Mouse (Mus musculus): ENCODE results near the gene Ppp1r15b.

Ppp1r15b gene

GRCm38 (mm10) chr1:133161559-133161958 is 30.6 kb downstream of the Ppp1r15b start:
- DNase-seq (ENCODE audit: low spot score in 2 of 2), result no peak

GRCm38 (mm10) chr1:133162046-133162445 is 31.1 kb downstream of the Ppp1r15b start:
- DNase-seq (ENCODE audit: low spot score in 2 of 2), result no peak

GRCm38 (mm10) chr1:133162981-133163380 is 32.0 kb downstream of the Ppp1r15b start:
- DNase-seq (ENCODE audit: low spot score in 2 of 2), result no peak

GRCm38 (mm10) chr1:133163820-133164431 is 33.0 kb downstream of the Ppp1r15b start, which contains the start of gene Plekha6:
Gene Plekha6 (plus strand): TSS chr1:133164210.
- DNase-seq (ENCODE audit: low spot score in 2 of 2), result no peak

GRCm38 (mm10) chr1:133164591-133165011 is 33.7 kb downstream of the Ppp1r15b start:
- DNase-seq (ENCODE audit: low spot score in 2 of 2), result no peak

- DNase-seq (ENCODE audit: low spot score in 2 of 2), result no peak
Observed at GRCm38 (mm10) chr1:133165111-133165510, 34.2 kb downstream of the Ppp1r15b start.

- DNase-seq (ENCODE audit: low spot score in 2 of 2), result no peak
Observed at GRCm38 (mm10) chr1:133168318-133169060, 37.5 kb downstream of the Ppp1r15b start.

- DNase-seq (ENCODE audit: low spot score in 2 of 2), result no peak
Observed at GRCm38 (mm10) chr1:133170196-133170595, 39.3 kb downstream of the Ppp1r15b start.

GRCm38 (mm10) chr1:133171357-133171756 is 40.4 kb downstream of the Ppp1r15b start:
- DNase-seq (ENCODE audit: low spot score in 2 of 2), result peak; percentile 55 to 59

- DNase-seq (ENCODE audit: low spot score in 2 of 2), result no peak
Observed at GRCm38 (mm10) chr1:133175150-133175549, 44.2 kb downstream of the Ppp1r15b start.

- DNase-seq (ENCODE audit: low spot score in 2 of 2), result peak; percentile 62 to 83
Observed at GRCm38 (mm10) chr1:133177480-133178172, 46.7 kb downstream of the Ppp1r15b start.

GRCm38 (mm10) chr1:133178732-133179440 is 47.9 kb downstream of the Ppp1r15b start:
- peak; percentile 70 to 77 for DNase-seq (ENCODE audit: low spot score in 2 of 2)

- DNase-seq (ENCODE audit: low spot score in 2 of 2), result peak; percentile 91 to 93
Observed at GRCm38 (mm10) chr1:133181072-133182015, 50.4 kb downstream of the Ppp1r15b start.

GRCm38 (mm10) chr1:133182016-133182705 is 51.2 kb downstream of the Ppp1r15b start:
- peak; percentile 75 to 82 for DNase-seq (ENCODE audit: low spot score in 2 of 2)

- no peak for DNase-seq (ENCODE audit: low spot score in 2 of 2)
Observed at GRCm38 (mm10) chr1:133182706-133183095, 51.8 kb downstream of the Ppp1r15b start.

GRCm38 (mm10) chr1:133183141-133183925 is 52.4 kb downstream of the Ppp1r15b start:
- DNase-seq (ENCODE audit: low spot score in 2 of 2), result no peak

- peak; percentile 80 to 84 for DNase-seq (ENCODE audit: low spot score in 2 of 2)
Observed at GRCm38 (mm10) chr1:133187948-133188680, 57.2 kb downstream of the Ppp1r15b start.

- DNase-seq (ENCODE audit: low spot score in 2 of 2), result no peak
Observed at GRCm38 (mm10) chr1:133188719-133189118, 57.8 kb downstream of the Ppp1r15b start.
